In genomic region chr4:63408247-63408646, GRCm38 (mm10) we compare ENCODE assay signal across 9 mouse cellular contexts. TPM values are rescaled to one million over a fixed set of nuclear protein-coding genes. Genes with fewer than 3 reads are reported as not detected.
DNase-seq lines count a peak whose midpoint lies in the region; ATAC-seq lines count a peak whose summit lies in the region.
"Had no signal": no experiment of that assay in that cellular context is flagged by ENCODE, and none has a peak within 500 bp of the region (broad histone marks: within the 10 kb centered on the region; RNA-seq: fewer than 3 reads in every experiment).

No protein-coding gene starts in this region.

- no peak overlapping the region for H3K9ac ChIP-seq in kidney, embryonic 15.5 days
- H3K9ac ChIP-seq in embryonic facial prominence, embryonic 11.5 days (replicated peaks; ENCODE audit: low read length): no peak overlapping the region; the same call in 1 of the 2 replicates
- H3K9ac ChIP-seq in hindbrain, embryonic 13.5 days: no peak overlapping the region
- no peak overlapping the region; the same call in 1 of the 2 replicates for H3K9ac ChIP-seq in midbrain, embryonic 14.5 days (replicated peaks; ENCODE audit: low read length)

- H3K27me3 ChIP-seq in kidney, embryonic 15.5 days: peaks cover 5% of the 10 kb centered on the region; the same call in 1 of the 2 replicates
- H3K27me3 ChIP-seq in embryonic facial prominence, embryonic 11.5 days (ENCODE audit: control insufficient read depth, insufficient read depth, low read length): no peaks in the 10 kb centered on the region
- H3K27me3 ChIP-seq in hindbrain, embryonic 13.5 days: 0 out of 2 replicates have a peak, but pooled peaks cover 4% of the 10 kb centered on the region
- H3K27me3 ChIP-seq in midbrain, embryonic 14.5 days (ENCODE audit: control insufficient read depth, insufficient read depth, low read length): no peaks in the 10 kb centered on the region

- no peak overlapping the region; the same call in 1 of the 2 replicates for H3K27ac ChIP-seq in kidney, embryonic 15.5 days
- no peak overlapping the region for H3K27ac ChIP-seq in embryonic facial prominence, embryonic 11.5 days (replicated peaks; ENCODE audit: low read depth, low read length)
- H3K27ac ChIP-seq in hindbrain, embryonic 13.5 days: peak overlapping the region; percentile 30; the same call in 1 of the 2 replicates
- H3K27ac ChIP-seq in midbrain, embryonic 14.5 days (replicated peaks; ENCODE audit: low read depth, low read length): peak overlapping the region; percentile 58; the same call in 1 of the 2 replicates

- H3K9me3 ChIP-seq in kidney, embryonic 15.5 days (replicated peaks): no peaks in the 10 kb centered on the region
- no peaks in the 10 kb centered on the region for H3K9me3 ChIP-seq in embryonic facial prominence, embryonic 11.5 days (replicated peaks; ENCODE audit: control insufficient read depth, low read length)
- no peaks in the 10 kb centered on the region for H3K9me3 ChIP-seq in hindbrain, embryonic 13.5 days
- no peaks in the 10 kb centered on the region for H3K9me3 ChIP-seq in midbrain, embryonic 14.5 days (ENCODE audit: control insufficient read depth, low read length)

- no peaks in the 10 kb centered on the region for H3K36me3 ChIP-seq in kidney, embryonic 15.5 days
- no peaks in the 10 kb centered on the region for H3K36me3 ChIP-seq in embryonic facial prominence, embryonic 11.5 days (replicated peaks; ENCODE audit: control insufficient read depth, insufficient read depth, low read depth, low read length)
- H3K36me3 ChIP-seq in hindbrain, embryonic 13.5 days: no peaks in the 10 kb centered on the region
- no peaks in the 10 kb centered on the region for H3K36me3 ChIP-seq in midbrain, embryonic 14.5 days (ENCODE audit: control insufficient read depth, insufficient read depth, low read length)
- H3K36me3 ChIP-seq: G1E had no signal

- H3K4me2 ChIP-seq in kidney, embryonic 15.5 days: peak overlapping the region; percentile 20; the same call in 1 of the 2 replicates
- peak overlapping the region; percentile 11; the same call in 1 of the 2 replicates for H3K4me2 ChIP-seq in embryonic facial prominence, embryonic 11.5 days (ENCODE audit: low read depth, low read length)
- H3K4me2 ChIP-seq in hindbrain, embryonic 13.5 days: peak overlapping the region; percentile 96
- peak overlapping the region; percentile 98 for H3K4me2 ChIP-seq in midbrain, embryonic 14.5 days (ENCODE audit: low read length)

- no peak overlapping the region for H3K4me3 ChIP-seq in kidney, embryonic 15.5 days (replicated peaks)
- no peak overlapping the region for H3K4me3 ChIP-seq in embryonic facial prominence, embryonic 11.5 days (ENCODE audit: low read depth, low read length)
- peak overlapping the region; percentile 59; the same call in 1 of the 2 replicates for H3K4me3 ChIP-seq in hindbrain, embryonic 13.5 days
- no peak overlapping the region for H3K4me3 ChIP-seq in midbrain, embryonic 14.5 days (replicated peaks; ENCODE audit: low read depth, low read length)

- no peak for ATAC-seq in kidney, embryonic 15.5 days (replicated peaks; ENCODE audit: low FRiP score)
- no peak for ATAC-seq in embryonic facial prominence, embryonic 11.5 days (replicated peaks; ENCODE audit: insufficient number of reproducible peaks, low FRiP score, low TSS enrichment, low read depth)
- ATAC-seq in hindbrain, embryonic 13.5 days (ENCODE audit: low FRiP score): peak; percentile 4
- no peak for ATAC-seq in midbrain, embryonic 14.5 days (ENCODE audit: low FRiP score, low TSS enrichment)

- 69% methylated on average over 7 of the region's 7 CpGs for WGBS in kidney, embryonic 15.5 days
- 63% methylated on average over 7 of the region's 7 CpGs for WGBS in embryonic facial prominence, embryonic 11.5 days
- 63% methylated on average over 7 of the region's 7 CpGs for WGBS in hindbrain, embryonic 13.5 days
- 43% methylated on average over 7 of the region's 7 CpGs for WGBS in midbrain, embryonic 14.5 days

- DNase-seq in kidney, adult 8-10 months: no peak
- DNase-seq in embryonic facial prominence, embryonic 11.5 days (ENCODE audit: low spot score): no peak
- peak; percentile 52 for DNase-seq in midbrain, embryonic 14.5 days
- DNase-seq in embryo, embryonic 10.5 days (ENCODE audit: low spot score): no peak
- DNase-seq in MN1 (ENCODE audit: low spot score): no peak
- DNase-seq in spleen, postnatal 14 days (ENCODE audit: low spot score in 2 of 2): no peak

- peaks cover 56% of the 10 kb centered on the region for H3K4me1 ChIP-seq in kidney, embryonic 15.5 days
- peaks cover 8% of the 10 kb centered on the region; the same call in 1 of the 2 replicates for H3K4me1 ChIP-seq in embryonic facial prominence, embryonic 11.5 days (ENCODE audit: control insufficient read depth, insufficient read depth, low read length)
- peaks cover 59% of the 10 kb centered on the region for H3K4me1 ChIP-seq in hindbrain, embryonic 13.5 days (replicated peaks)
- peaks cover 34% of the 10 kb centered on the region for H3K4me1 ChIP-seq in midbrain, embryonic 14.5 days (ENCODE audit: control insufficient read depth, insufficient read depth, low read length)

RNA-seq across cellular contexts. Expression of gene Akna, which starts 5.1 kb away (rescaled TPM):
- 7.4 and 8.3 TPM in 2 replicates for polyA plus RNA-seq in kidney, embryonic 15.5 days (2015; fragmentation: Nextera tagmentation; extraction: Ambion mirVana)
- 5.2 and 6.2 TPM in 2 replicates for polyA plus RNA-seq in embryonic facial prominence, embryonic 11.5 days (2014; fragmentation: Nextera tagmentation; extraction: Ambion mirVana)
- 6.0 and 6.2 TPM in 2 replicates for polyA plus RNA-seq in hindbrain, embryonic 13.5 days (2015; fragmentation: Nextera tagmentation; extraction: Ambion mirVana)
- 3.0 and 6.1 TPM in 2 replicates for polyA plus RNA-seq in midbrain, embryonic 14.5 days (2014; fragmentation: Nextera tagmentation; extraction: Ambion mirVana)

RNA-seq across cellular contexts. Expression of gene Orm2, which starts 46.0 kb away (rescaled TPM):
- not detected in 2 replicates for polyA plus RNA-seq in kidney, embryonic 15.5 days (2015; fragmentation: Nextera tagmentation; extraction: Ambion mirVana)
- not detected in 2 replicates for polyA plus RNA-seq in embryonic facial prominence, embryonic 11.5 days (2014; fragmentation: Nextera tagmentation; extraction: Ambion mirVana)
- polyA plus RNA-seq in hindbrain, embryonic 13.5 days (2015; fragmentation: Nextera tagmentation; extraction: Ambion mirVana): not detected in 2 replicates
- not detected in 2 replicates for polyA plus RNA-seq in midbrain, embryonic 14.5 days (2014; fragmentation: Nextera tagmentation; extraction: Ambion mirVana)
- polyA plus RNA-seq: G1E had no signal

RNA-seq across cellular contexts. Expression of gene Orm3, which starts 52.3 kb away (rescaled TPM):
- not detected in 2 replicates for polyA plus RNA-seq in kidney, embryonic 15.5 days (2015; fragmentation: Nextera tagmentation; extraction: Ambion mirVana)
- not detected in 2 replicates for polyA plus RNA-seq in embryonic facial prominence, embryonic 11.5 days (2014; fragmentation: Nextera tagmentation; extraction: Ambion mirVana)
- polyA plus RNA-seq in hindbrain, embryonic 13.5 days (2015; fragmentation: Nextera tagmentation; extraction: Ambion mirVana): not detected in 2 replicates
- polyA plus RNA-seq in midbrain, embryonic 14.5 days (2014; fragmentation: Nextera tagmentation; extraction: Ambion mirVana): not detected in 2 replicates
- polyA plus RNA-seq: G1E had no signal

Comparison
In these comparisons a context has a peak if more than half of its experiments do, and no peak if none do; other contexts are left out.
1. H3K27ac ChIP-seq: peak in hindbrain, embryonic 13.5 days (single experiment) and midbrain, embryonic 14.5 days (single experiment); none in kidney, embryonic 15.5 days (single experiment) and embryonic facial prominence, embryonic 11.5 days (single experiment).
2. H3K4me2 ChIP-seq: peak in every context shown above with its lines; median percentile 98 in midbrain, embryonic 14.5 days; 96 in hindbrain, embryonic 13.5 days; 20 in kidney, embryonic 15.5 days; 11 in embryonic facial prominence, embryonic 11.5 days.